Mouse (Mus musculus) lung, embryonic 16.5 days (tissue): ENCODE data around the gene Gm28053. TPM values are rescaled to one million over a fixed set of nuclear protein-coding genes. Genes with fewer than 3 reads are reported as not detected.

Experiments
- ATAC-seq: fragments of 200-750 bp; cut with Nextera tagmentation; 2 replicates; pipeline ENCODE4 v1.8.0; 2017; ENCODE audit warnings: low read depth, mild to moderate bottlenecking, moderate library complexity
- H3K27ac ChIP-seq: fragments of 300-500 bp; sonication (generic); 2 replicates; pipeline ENCODE4 v1.5.1; 2014; ENCODE audit warnings: mild to moderate bottlenecking, control low read depth, low read length
- H3K27me3 ChIP-seq: fragments of 300-500 bp; sonication (generic); 2 replicates; pipeline ENCODE4 v1.6.1; 2014; ENCODE audit warnings: low read depth, low read length, mixed read lengths; ENCODE audit not compliant: control insufficient read depth, insufficient read depth
- H3K36me3 ChIP-seq: fragments of 300-500 bp; sonication (generic); 2 replicates; pipeline ENCODE4 v1.6.1; 2014; ENCODE audit warnings: low read length; ENCODE audit not compliant: control insufficient read depth, insufficient read depth
- H3K4me1 ChIP-seq: fragments of 300-500 bp; sonication (generic); replicated peaks from 2 replicates; pipeline ENCODE4 v1.6.1; 2014; ENCODE audit warnings: low read length, mixed read lengths; ENCODE audit not compliant: control insufficient read depth, insufficient read depth
- H3K4me2 ChIP-seq: fragments of 300-500 bp; sonication (generic); 2 replicates; pipeline ENCODE4 v1.6.1; 2014; ENCODE audit warnings: low read depth, low read length, control low read depth
- H3K4me3 ChIP-seq: fragments of 300-500 bp; sonication (generic); 2 replicates; pipeline ENCODE4 v1.5.1; 2014; ENCODE audit warnings: mild to moderate bottlenecking, low read length, control low read depth
- H3K9ac ChIP-seq: fragments of 300-500 bp; sonication (generic); 2 replicates; pipeline ENCODE4 v1.6.1; 2014; ENCODE audit warnings: low read length, control low read depth
- H3K9me3 ChIP-seq: fragments of 300-500 bp; sonication (generic); 2 replicates; pipeline ENCODE4 v1.6.1; 2016; ENCODE audit warnings: low read length; ENCODE audit not compliant: control insufficient read depth
- WGBS: fragments of 180-500 bp; shearing (Covaris S2); extraction: QIAGEN DNeasy Blood & Tissue Kit; methylation state at CpG from one replicate; pipeline ENCODE4 v1.1.7; 2014; 5-methylcytosine and 5-hydroxymethylcytosine counted together
- polyA plus RNA-seq: library from polyadenylated mRNA; unstranded; fragments of >200 nt; fragmentation: Nextera tagmentation; extraction: Ambion mirVana; gene quantifications from 2 replicates; pipeline ENCODE4 v1.2.1, GENCODE M21; 2015

Gene Gm28053
- polyA plus RNA-seq, 1 experiment from 2014 or later = 4.6 TPM

GRCm38 (mm10) chr6:48687077-48687476, 31.3 kb upstream of the Gm28053 start:
- Histone ChIP-seq H3K4me1 (no peaks in the 10 kb centered on the region), H3K27ac (no peak overlapping the region), H3K27me3 (no peaks in the 10 kb centered on the region), H3K9me3 (no peaks in the 10 kb centered on the region), H3K36me3 (no peaks in the 10 kb centered on the region), H3K4me2 (no peak overlapping the region), H3K4me3 (no peak overlapping the region), H3K9ac (no peak overlapping the region)
- 70% methylated on average over 2 of the region's 2 CpGs for WGBS
- ATAC-seq = no peak

- no peaks in the 10 kb centered on the region for H3K4me1 ChIP-seq
- no peaks in the 10 kb centered on the region for H3K9me3 ChIP-seq
- no peak overlapping the region for H3K4me2 ChIP-seq
- WGBS = 81% methylated on average over 2 of the region's 2 CpGs
- ATAC-seq = no peak
- H3K27ac ChIP-seq = no peak overlapping the region
- H3K27me3 ChIP-seq = no peaks in the 10 kb centered on the region
- H3K4me3 ChIP-seq = no peak overlapping the region
- H3K9ac ChIP-seq = no peak overlapping the region
- H3K36me3 ChIP-seq = no peaks in the 10 kb centered on the region
Measured at GRCm38 (mm10) chr6:48689320-48689719, 29.1 kb upstream of the Gm28053 start.

GRCm38 (mm10) chr6:48692962-48693361, 25.4 kb upstream of the Gm28053 start:
- no peak overlapping the region for H3K9ac ChIP-seq
- ATAC-seq = no peak
- no peak overlapping the region for H3K4me3 ChIP-seq
- no peaks in the 10 kb centered on the region for H3K36me3 ChIP-seq
- H3K27me3 ChIP-seq = no peaks in the 10 kb centered on the region
- no peak overlapping the region for H3K4me2 ChIP-seq
- H3K27ac ChIP-seq = no peak overlapping the region
- H3K9me3 ChIP-seq = no peaks in the 10 kb centered on the region; the same call in 1 of the 2 replicates
- H3K4me1 ChIP-seq = no peaks in the 10 kb centered on the region
- WGBS = 83% methylated on average over 6 of the region's 6 CpGs

- no peak for ATAC-seq
- Histone ChIP-seq H3K9me3 (no peaks in the 10 kb centered on the region; the same call in 1 of the 2 replicates), H3K27me3 (no peaks in the 10 kb centered on the region), H3K27ac (peak overlapping the region; percentile 80), H3K9ac (no peak overlapping the region), H3K4me1 (no peaks in the 10 kb centered on the region), H3K4me3 (no peak overlapping the region), H3K36me3 (no peaks in the 10 kb centered on the region), H3K4me2 (no peak overlapping the region)
- WGBS = 74% methylated on average over 4 of the region's 4 CpGs
Measured at GRCm38 (mm10) chr6:48696830-48697554, 21.4 kb upstream of the Gm28053 start.

- no peaks in the 10 kb centered on the region for H3K36me3 ChIP-seq
- H3K27ac ChIP-seq = peak overlapping the region; percentile 80
- H3K4me1 ChIP-seq = no peaks in the 10 kb centered on the region
- no peak overlapping the region for H3K4me2 ChIP-seq
- no peaks in the 10 kb centered on the region for H3K27me3 ChIP-seq
- 17% methylated on average over 1 of the region's 1 CpGs for WGBS
- H3K9ac ChIP-seq = no peak overlapping the region
- no peak overlapping the region for H3K4me3 ChIP-seq
- H3K9me3 ChIP-seq = no peaks in the 10 kb centered on the region; the same call in 1 of the 2 replicates
- ATAC-seq = no peak
Measured at GRCm38 (mm10) chr6:48697555-48697930, 20.9 kb upstream of the Gm28053 start.

- peak overlapping the region; percentile 45 for H3K27ac ChIP-seq
- H3K9ac ChIP-seq = no peak overlapping the region
- WGBS = 68% methylated on average over 7 of the region's 7 CpGs
- H3K4me1 ChIP-seq = no peaks in the 10 kb centered on the region
- H3K27me3 ChIP-seq = no peaks in the 10 kb centered on the region
- no peak overlapping the region for H3K4me2 ChIP-seq
- no peak overlapping the region for H3K4me3 ChIP-seq
- H3K9me3 ChIP-seq = no peaks in the 10 kb centered on the region; the same call in 1 of the 2 replicates
- no peaks in the 10 kb centered on the region for H3K36me3 ChIP-seq
- no peak for ATAC-seq
Measured at GRCm38 (mm10) chr6:48698066-48698856, 20.1 kb upstream of the Gm28053 start.

GRCm38 (mm10) chr6:48698888-48699287, 19.5 kb upstream of the Gm28053 start:
- H3K9ac ChIP-seq = no peak overlapping the region
- no peaks in the 10 kb centered on the region for H3K4me1 ChIP-seq
- H3K36me3 ChIP-seq = no peaks in the 10 kb centered on the region
- 63% methylated on average over 3 of the region's 3 CpGs for WGBS
- H3K27ac ChIP-seq = no peak overlapping the region
- ATAC-seq = no peak
- no peak overlapping the region for H3K4me3 ChIP-seq
- H3K4me2 ChIP-seq = no peak overlapping the region
- H3K27me3 ChIP-seq = no peaks in the 10 kb centered on the region
- H3K9me3 ChIP-seq = no peaks in the 10 kb centered on the region; the same call in 1 of the 2 replicates

- Histone ChIP-seq H3K27me3 (no peaks in the 10 kb centered on the region), H3K4me3 (no peak overlapping the region), H3K27ac (peak overlapping the region; percentile 88), H3K9me3 (no peaks in the 10 kb centered on the region; the same call in 1 of the 2 replicates), H3K36me3 (no peaks in the 10 kb centered on the region), H3K4me2 (no peak overlapping the region), H3K9ac (no peak overlapping the region), H3K4me1 (no peaks in the 10 kb centered on the region)
- WGBS = 34% methylated on average over 5 of the region's 5 CpGs
- ATAC-seq = peak; percentile 89
Measured at GRCm38 (mm10) chr6:48700251-48701075, 17.9 kb upstream of the Gm28053 start.

GRCm38 (mm10) chr6:48702146-48702545, 16.3 kb upstream of the Gm28053 start:
- H3K27me3 ChIP-seq = no peaks in the 10 kb centered on the region
- no peaks in the 10 kb centered on the region for H3K4me1 ChIP-seq
- H3K27ac ChIP-seq = peak overlapping the region; percentile 31
- 86% methylated on average over 7 of the region's 7 CpGs for WGBS
- H3K4me2 ChIP-seq = no peak overlapping the region
- no peak for ATAC-seq
- no peaks in the 10 kb centered on the region for H3K9me3 ChIP-seq
- H3K9ac ChIP-seq = no peak overlapping the region
- H3K36me3 ChIP-seq = no peaks in the 10 kb centered on the region
- no peak overlapping the region for H3K4me3 ChIP-seq
